Mouse (Mus musculus): ENCODE data around the gene Car10. TPM values are rescaled to one million over a fixed set of nuclear protein-coding genes. Genes with fewer than 3 reads are reported as not detected.

Car10 gene
- polyA plus RNA-seq, 1 experiment from 2014 or later = 12.5 TPM

DNA sequence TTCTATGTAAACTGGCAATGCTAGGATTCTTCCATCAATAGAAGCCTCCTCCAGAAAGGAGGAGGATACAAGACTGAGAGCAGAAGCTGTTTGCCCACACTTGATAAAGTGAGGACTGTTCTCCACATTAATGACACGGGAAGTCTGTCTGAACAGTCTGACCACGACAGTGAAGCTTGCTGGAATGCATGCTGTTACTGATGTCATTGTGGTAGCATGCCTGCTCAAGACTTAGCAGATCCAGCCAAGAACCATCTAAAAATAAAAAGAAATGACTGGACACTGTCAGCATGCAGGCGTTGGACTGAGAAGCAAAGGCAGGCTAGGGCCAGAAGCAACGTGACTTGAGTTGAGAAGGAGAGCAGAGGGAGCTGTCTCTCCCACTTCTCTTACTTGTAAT is 87.6 kb downstream of the Car10 start:
- Histone ChIP-seq H3K36me3 (no peaks in the 10 kb centered on the region), H3K9ac (no peak overlapping the region), H3K27me3 (replicated peaks) (no peaks in the 10 kb centered on the region), H3K4me3 (no peak overlapping the region), H3K27ac (no peak overlapping the region), H3K4me2 (replicated peaks) (no peak overlapping the region), H3K4me1 (no peaks in the 10 kb centered on the region), H3K9me3 (no peaks in the 10 kb centered on the region)
- ATAC-seq (ENCODE audit: low FRiP score, low read depth) = no peak
- WGBS = 81% methylated on average over 4 of the region's 4 CpGs

DNA sequence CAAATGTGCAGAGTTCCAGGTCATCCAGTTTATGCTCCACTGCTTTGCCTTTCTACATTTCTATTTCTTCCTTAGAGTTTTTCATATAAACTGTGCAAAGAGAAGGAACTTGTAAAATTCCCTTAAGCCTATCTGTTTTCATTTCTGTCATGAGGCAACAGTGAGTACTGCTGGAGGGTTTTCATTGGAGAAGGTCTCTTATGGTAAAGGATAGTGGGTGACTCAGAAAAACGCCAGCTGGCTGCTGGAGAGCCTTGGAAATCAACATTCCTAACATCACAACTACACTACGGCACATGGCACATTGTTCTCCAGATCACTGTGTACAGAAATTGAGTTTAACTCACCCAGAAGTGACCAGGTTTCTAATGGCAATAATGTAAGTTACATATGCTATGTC is 88.3 kb downstream of the Car10 start:
- no peaks in the 10 kb centered on the region for H3K9me3 ChIP-seq
- H3K9ac ChIP-seq = no peak overlapping the region
- WGBS = 70% methylated on average over 2 of the region's 2 CpGs
- no peaks in the 10 kb centered on the region for H3K27me3 ChIP-seq (replicated peaks)
- no peak overlapping the region for H3K27ac ChIP-seq
- no peaks in the 10 kb centered on the region for H3K4me1 ChIP-seq
- no peak overlapping the region for H3K4me2 ChIP-seq (replicated peaks)
- no peaks in the 10 kb centered on the region for H3K36me3 ChIP-seq
- ATAC-seq (ENCODE audit: low FRiP score, low read depth) = no peak
- no peak overlapping the region for H3K4me3 ChIP-seq

DNA sequence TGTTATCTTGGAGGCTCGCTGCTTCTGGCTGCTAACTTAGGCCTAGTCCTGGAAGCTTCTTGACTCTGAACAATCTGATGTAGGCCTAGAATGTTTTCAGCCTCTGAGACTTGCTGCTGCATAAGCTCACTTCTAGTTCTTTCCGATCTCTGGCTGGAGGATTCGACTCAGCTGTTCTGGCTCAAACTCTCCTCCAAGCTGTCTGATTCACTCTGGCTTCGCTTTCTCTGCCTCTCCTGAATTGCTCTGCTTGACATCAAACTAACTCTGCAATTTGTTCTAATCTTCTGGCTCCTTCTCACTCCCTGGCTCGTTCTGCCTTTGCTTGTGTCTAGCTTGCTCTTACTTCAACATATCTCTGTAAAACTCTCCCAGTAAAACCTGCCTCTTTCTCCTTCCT is 90.8 kb downstream of the Car10 start:
- Histone ChIP-seq H3K27me3 (replicated peaks) (no peaks in the 10 kb centered on the region), H3K4me3 (no peak overlapping the region), H3K36me3 (no peaks in the 10 kb centered on the region), H3K9ac (no peak overlapping the region), H3K27ac (no peak overlapping the region), H3K4me2 (replicated peaks) (no peak overlapping the region), H3K4me1 (no peaks in the 10 kb centered on the region), H3K9me3 (no peaks in the 10 kb centered on the region)
- 89% methylated on average over 5 of the region's 5 CpGs for WGBS
- ATAC-seq (ENCODE audit: low FRiP score, low read depth) = no peak

DNA sequence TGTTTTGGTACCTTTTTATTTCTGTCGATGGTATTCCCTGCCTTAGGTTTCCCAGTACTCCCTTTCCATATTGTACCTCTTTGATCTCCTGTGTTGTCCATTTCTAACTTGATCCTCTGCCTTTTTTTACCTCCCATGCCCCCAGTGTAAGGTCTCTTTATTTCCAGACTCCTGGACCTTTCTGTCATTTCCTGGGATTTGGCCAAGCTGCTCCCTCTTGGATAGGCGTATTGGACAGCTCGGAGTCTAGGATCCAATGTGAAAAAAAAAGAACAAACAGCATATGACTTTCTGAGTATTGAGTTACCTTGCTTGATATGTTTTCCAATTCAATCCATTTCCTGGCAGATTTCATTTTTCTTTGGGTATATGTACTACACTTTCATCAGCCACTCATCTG is 102.2 kb downstream of the Car10 start:
- H3K4me3 ChIP-seq = no peak overlapping the region
- H3K9ac ChIP-seq = no peak overlapping the region
- H3K4me2 ChIP-seq (replicated peaks) = no peak overlapping the region
- H3K27ac ChIP-seq = no peak overlapping the region
- 92% methylated on average over 3 of the region's 3 CpGs for WGBS
- H3K36me3 ChIP-seq = no peaks in the 10 kb centered on the region
- no peaks in the 10 kb centered on the region for H3K27me3 ChIP-seq (replicated peaks)
- H3K4me1 ChIP-seq = no peaks in the 10 kb centered on the region
- no peaks in the 10 kb centered on the region for H3K9me3 ChIP-seq
- no peak for ATAC-seq (ENCODE audit: low FRiP score, low read depth)

DNA sequence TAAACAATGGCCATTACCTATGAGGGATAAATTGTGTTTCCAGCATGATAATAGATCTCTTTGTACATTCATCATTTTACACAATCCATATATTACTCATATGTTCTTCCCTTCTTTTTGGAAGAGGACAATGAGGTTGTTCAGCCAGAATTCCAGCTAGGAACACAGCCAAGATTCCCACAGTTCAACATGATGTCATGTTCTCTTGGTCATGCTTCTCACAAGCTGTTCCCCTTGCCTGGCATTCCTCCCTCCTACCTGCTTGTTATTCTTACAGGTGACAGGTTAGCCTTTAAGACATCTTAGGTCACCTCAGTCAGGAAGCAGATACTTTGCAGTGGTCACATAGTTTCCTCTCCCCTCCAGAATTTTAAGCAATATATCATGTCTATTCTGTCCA is 119.6 kb downstream of the Car10 start:
- Histone ChIP-seq H3K4me1 (no peaks in the 10 kb centered on the region), H3K27me3 (replicated peaks) (no peaks in the 10 kb centered on the region), H3K36me3 (no peaks in the 10 kb centered on the region), H3K9me3 (no peaks in the 10 kb centered on the region), H3K9ac (no peak overlapping the region), H3K4me2 (replicated peaks) (no peak overlapping the region), H3K4me3 (no peak overlapping the region), H3K27ac (no peak overlapping the region)
- ATAC-seq (ENCODE audit: low FRiP score, low read depth) = no peak

DNA sequence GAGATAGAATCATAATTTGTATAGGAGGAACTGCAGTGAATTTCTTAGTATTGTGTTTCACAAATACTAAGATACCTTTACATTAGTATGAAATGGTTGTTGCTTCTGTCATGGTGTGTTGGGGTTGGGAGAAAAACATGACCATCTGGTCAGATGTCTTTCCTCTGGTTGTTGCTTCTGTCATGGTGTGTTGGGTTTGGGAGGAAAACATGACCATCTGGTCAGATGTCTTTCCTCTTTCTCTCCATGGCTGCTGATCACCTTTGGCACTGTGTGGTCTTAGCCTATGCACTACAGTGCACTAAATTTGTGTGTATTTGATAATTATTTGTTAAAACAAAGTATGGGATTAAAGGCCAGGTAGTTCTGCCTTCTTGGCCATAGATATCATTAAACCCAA is 132.2 kb downstream of the Car10 start:
- Histone ChIP-seq H3K27ac (no peak overlapping the region), H3K4me2 (replicated peaks) (no peak overlapping the region), H3K9ac (no peak overlapping the region), H3K36me3 (no peaks in the 10 kb centered on the region), H3K27me3 (replicated peaks) (no peaks in the 10 kb centered on the region), H3K4me1 (no peaks in the 10 kb centered on the region), H3K9me3 (no peaks in the 10 kb centered on the region), H3K4me3 (no peak overlapping the region)
- no peak for ATAC-seq (ENCODE audit: low FRiP score, low read depth)

DNA sequence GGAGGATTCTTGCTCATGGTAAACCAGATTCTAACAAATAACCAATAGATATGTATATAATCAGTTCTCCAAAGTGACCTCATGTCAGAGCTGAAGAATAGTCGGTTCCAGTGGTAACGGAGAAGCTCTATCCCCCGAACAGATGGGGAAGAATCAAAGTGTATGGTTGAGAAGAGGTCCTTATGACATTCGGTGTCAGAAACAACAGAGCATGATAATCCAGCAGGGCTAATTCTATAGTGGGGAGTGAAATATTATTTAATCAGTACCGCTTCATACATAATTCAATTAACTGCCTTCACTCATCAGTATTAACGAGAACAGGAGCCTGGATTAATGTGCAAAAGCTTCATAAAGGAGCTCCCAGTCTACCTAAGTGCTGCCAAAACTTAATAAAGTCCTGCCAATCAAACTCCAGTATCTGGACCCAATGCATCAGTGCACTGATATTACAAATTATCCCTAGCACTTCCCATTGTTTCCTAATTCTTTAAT is 152.0 kb downstream of the Car10 start:
- WGBS = 89% methylated on average over 6 of the region's 6 CpGs

DNA sequence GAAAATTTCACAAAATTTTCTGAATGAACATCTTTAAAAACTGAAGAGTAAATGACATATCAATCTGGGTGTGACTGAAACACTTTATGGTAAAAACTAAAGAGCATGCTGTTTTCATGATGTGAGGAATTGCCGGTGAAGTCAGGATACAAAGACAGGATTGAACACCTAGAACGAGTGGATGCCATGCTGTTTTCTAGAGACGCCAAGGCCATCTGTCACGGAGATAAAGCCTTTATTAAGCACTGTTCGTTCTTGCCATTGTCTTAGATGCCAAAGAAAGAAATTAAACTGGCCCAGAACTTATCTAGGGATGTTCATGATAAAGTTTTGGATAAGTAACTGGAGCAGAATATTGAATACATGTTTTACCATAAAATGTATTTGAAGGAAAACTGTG is 153.9 kb downstream of the Car10 start:
- Histone ChIP-seq H3K27me3 (replicated peaks) (no peaks in the 10 kb centered on the region), H3K4me3 (no peak overlapping the region), H3K36me3 (no peaks in the 10 kb centered on the region), H3K4me2 (replicated peaks) (no peak overlapping the region), H3K4me1 (no peaks in the 10 kb centered on the region), H3K9me3 (no peaks in the 10 kb centered on the region), H3K27ac (no peak overlapping the region), H3K9ac (no peak overlapping the region)
- 69% methylated on average over 5 of the region's 5 CpGs for WGBS
- ATAC-seq (ENCODE audit: low FRiP score, low read depth) = no peak

More for the DNA sequence above, 152.0 kb downstream of the Car10 start:
- no peak for ATAC-seq (ENCODE audit: low FRiP score, low read depth)
- Histone ChIP-seq H3K9me3 (no peaks in the 10 kb centered on the region), H3K4me3 (no peak overlapping the region), H3K27ac (no peak overlapping the region), H3K4me1 (no peaks in the 10 kb centered on the region), H3K4me2 (replicated peaks) (no peak overlapping the region), H3K27me3 (replicated peaks) (no peaks in the 10 kb centered on the region), H3K36me3 (no peaks in the 10 kb centered on the region), H3K9ac (no peak overlapping the region)

DNA sequence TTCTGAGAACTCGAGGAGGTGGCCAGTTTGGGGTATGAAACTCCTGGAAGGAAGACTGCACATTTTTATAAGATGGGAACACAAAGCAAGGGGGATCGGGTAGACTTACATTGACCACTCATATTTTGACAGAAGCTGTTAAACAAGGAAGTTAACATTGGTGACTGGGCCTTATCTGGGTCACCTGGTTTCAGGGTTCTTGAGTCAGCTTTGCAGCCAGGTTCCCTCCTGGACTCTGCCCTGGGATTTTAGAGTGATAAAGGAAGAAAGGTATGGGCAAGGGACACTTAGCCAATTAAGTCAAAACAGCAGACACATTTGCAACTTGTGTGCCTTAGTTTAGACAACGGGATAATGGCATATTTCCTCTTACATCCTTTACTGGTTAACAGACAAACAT is 166.2 kb downstream of the Car10 start:
- no peaks in the 10 kb centered on the region for H3K9me3 ChIP-seq
- no peak overlapping the region for H3K4me2 ChIP-seq (replicated peaks)
- no peak overlapping the region for H3K27ac ChIP-seq
- WGBS = 79% methylated on average over 3 of the region's 3 CpGs
- H3K9ac ChIP-seq = no peak overlapping the region
- no peak for ATAC-seq (ENCODE audit: low FRiP score, low read depth)
- no peak overlapping the region for H3K4me3 ChIP-seq
- H3K4me1 ChIP-seq = no peaks in the 10 kb centered on the region
- H3K36me3 ChIP-seq = no peaks in the 10 kb centered on the region
- H3K27me3 ChIP-seq (replicated peaks) = no peaks in the 10 kb centered on the region

DNA sequence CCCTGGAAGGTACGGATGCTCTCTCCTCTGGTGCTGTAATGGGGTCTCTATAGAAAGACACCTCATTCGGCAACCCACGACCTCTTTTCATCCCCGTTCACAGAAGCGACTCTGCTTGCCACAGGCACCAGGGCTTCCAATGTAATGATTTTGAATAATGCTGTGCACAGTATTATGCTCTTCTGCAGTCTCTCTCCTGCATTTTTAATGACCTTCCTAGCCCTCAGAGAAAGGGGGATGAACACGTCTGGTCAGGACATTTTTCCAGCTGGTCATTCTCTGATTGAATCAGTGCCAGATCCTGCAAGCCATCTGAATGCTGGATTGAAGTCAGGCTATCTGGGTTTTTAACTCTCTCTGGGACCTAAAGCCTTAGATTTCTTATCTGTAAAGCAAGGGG is 174.2 kb downstream of the Car10 start:
- Histone ChIP-seq H3K9ac (no peak overlapping the region), H3K36me3 (no peaks in the 10 kb centered on the region), H3K27ac (no peak overlapping the region), H3K4me1 (peaks cover 12% of the 10 kb centered on the region), H3K4me3 (no peak overlapping the region), H3K27me3 (replicated peaks) (no peaks in the 10 kb centered on the region), H3K4me2 (replicated peaks) (no peak overlapping the region), H3K9me3 (no peaks in the 10 kb centered on the region)
- 32% methylated on average over 6 of the region's 6 CpGs for WGBS
- no peak for ATAC-seq (ENCODE audit: low FRiP score, low read depth)

DNA sequence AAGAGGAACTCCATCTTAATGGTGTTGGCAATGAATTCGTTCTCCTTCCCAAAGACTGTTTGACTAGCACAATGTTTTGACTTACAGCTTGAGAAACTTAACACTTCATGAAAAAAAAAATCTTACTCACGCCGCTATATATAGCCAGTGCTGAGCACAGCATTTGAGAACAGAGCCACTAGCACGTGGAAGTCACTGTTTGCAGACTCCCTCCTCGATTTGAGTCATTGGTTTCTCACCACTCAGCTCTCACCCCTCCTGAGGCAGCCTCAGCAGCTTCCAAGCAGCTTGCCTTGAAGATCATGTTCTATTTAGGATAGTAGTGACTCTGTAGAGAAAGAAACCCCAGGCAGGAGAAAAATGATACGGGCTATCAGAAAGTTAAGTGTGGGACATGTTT is 176.1 kb downstream of the Car10 start:
- H3K4me3 ChIP-seq = no peak overlapping the region
- H3K4me1 ChIP-seq = peaks cover 12% of the 10 kb centered on the region
- no peak overlapping the region for H3K9ac ChIP-seq
- ATAC-seq (ENCODE audit: low FRiP score, low read depth) = no peak
- 67% methylated on average over 6 of the region's 6 CpGs for WGBS
- H3K27ac ChIP-seq = no peak overlapping the region
- H3K36me3 ChIP-seq = no peaks in the 10 kb centered on the region
- no peak overlapping the region for H3K4me2 ChIP-seq (replicated peaks)
- H3K27me3 ChIP-seq (replicated peaks) = no peaks in the 10 kb centered on the region
- no peaks in the 10 kb centered on the region for H3K9me3 ChIP-seq

DNA sequence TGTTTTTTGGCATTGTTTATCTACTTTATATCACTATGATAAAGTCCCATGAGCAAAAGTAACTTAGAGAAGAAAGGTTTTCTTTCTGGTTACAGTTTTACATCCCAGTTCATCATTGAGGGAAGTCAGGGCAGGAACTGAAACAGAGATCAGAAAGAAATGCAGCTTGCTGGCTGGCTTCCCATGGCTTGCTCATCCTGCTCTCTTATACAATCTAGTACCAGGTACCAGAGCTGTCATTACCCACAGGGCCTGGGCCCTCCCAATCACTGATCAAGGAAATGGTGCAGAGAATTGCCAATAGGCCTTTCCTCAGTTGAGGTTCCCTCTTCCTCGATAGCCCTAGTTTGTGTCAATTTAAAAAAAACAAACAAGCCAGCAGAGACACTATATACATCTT is 195.8 kb downstream of the Car10 start:
- ATAC-seq (ENCODE audit: low FRiP score, low read depth) = no peak
- 72% methylated on average over 1 of the region's 1 CpGs for WGBS

DNA sequence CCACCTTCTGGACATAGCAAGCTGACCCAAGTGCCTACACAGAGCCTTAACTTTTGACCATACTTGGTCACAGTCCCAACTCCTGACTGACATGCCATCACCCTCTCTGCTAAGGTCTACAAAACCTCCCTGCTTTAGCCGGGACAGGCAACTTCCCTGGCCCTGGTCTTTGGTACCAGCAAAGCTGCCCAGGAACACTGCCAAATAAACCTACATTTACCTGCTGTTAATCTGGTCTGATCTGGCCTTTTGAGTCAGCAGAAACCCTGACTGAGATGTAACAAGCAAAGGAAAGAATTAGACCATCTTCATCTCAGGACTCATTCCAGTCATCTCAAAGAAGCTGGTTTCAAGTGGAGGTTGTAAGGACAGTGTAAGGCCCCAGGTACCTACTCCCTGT is 212.2 kb downstream of the Car10 start:
- ATAC-seq (ENCODE audit: low FRiP score, low read depth) = no peak

More for the DNA sequence above, 195.8 kb downstream of the Car10 start:
- Histone ChIP-seq H3K9ac (no peak overlapping the region), H3K4me1 (peaks cover 5% of the 10 kb centered on the region; the same call in 1 of the 2 replicates), H3K36me3 (no peaks in the 10 kb centered on the region), H3K27ac (no peak overlapping the region), H3K4me2 (replicated peaks) (no peak overlapping the region), H3K4me3 (no peak overlapping the region), H3K9me3 (no peaks in the 10 kb centered on the region), H3K27me3 (replicated peaks) (no peaks in the 10 kb centered on the region)

More for the DNA sequence above, 212.2 kb downstream of the Car10 start:
- Histone ChIP-seq H3K9me3 (no peaks in the 10 kb centered on the region), H3K4me1 (no peaks in the 10 kb centered on the region), H3K36me3 (no peaks in the 10 kb centered on the region), H3K9ac (no peak overlapping the region), H3K27me3 (replicated peaks) (no peaks in the 10 kb centered on the region), H3K4me3 (no peak overlapping the region), H3K27ac (no peak overlapping the region), H3K4me2 (replicated peaks) (no peak overlapping the region)
- 87% methylated on average over 1 of the region's 1 CpGs for WGBS

Data from neural tube, embryonic 12.5 days (tissue).